Mouse (Mus musculus) ovary, adult 18-20 months (tissue): ENCODE results near the gene Adamtsl4.
A peak's percentile ranks its signal among the peaks of the same experiment; 100 is the strongest.
"Not testable (repeated sequence)": the region's sequence is repeated elsewhere in the genome, so short reads cannot be mapped to it uniquely, and the experiment has no call there.

ENCODE experiments used
- DNase-seq: peaks from one replicate; pipeline ENCODE4 v3.0.0; 2022; ENCODE audit warnings: low spot score, mixed read lengths

Adamtsl4 gene

GRCm38 (mm10) chr3:95660788-95661478 is 26.8 kb downstream of the Adamtsl4 start:
- no peak for DNase-seq

- no peak for DNase-seq
These were observed 27.8 kb downstream of the Adamtsl4 start for GRCm38 (mm10) chr3:95659948-95660347.

GRCm38 (mm10) chr3:95658868-95659712 is 28.6 kb downstream of the Adamtsl4 start:
- peak; percentile 54 for DNase-seq

- peak; percentile 92 for DNase-seq
These were observed 29.4 kb downstream of the Adamtsl4 start, which contains the start of gene Mcl1 for GRCm38 (mm10) chr3:95658236-95658867. Gene Mcl1 (plus strand): TSS chr3:95658788.

DNA sequence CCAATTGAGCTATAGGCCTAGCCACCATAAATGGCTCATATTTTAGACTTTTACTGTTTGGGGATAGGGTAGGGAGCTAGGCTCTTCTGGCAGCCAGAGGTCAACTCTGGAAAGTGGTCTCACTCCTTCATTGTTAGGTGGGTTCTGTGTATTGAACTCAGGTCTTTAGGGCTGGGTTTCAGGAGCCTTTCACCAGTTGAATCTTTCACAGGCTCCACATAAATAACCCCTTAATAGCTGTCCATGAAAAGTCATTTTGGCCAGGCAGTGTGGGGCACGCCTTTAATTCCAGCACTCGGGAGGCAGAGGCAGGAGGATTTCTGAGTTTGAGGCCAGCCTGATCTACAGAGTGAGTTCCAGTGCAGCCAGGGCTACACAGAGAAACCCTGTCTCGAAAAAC is 30.0 kb downstream of the Adamtsl4 start:
- no peak for DNase-seq

DNA sequence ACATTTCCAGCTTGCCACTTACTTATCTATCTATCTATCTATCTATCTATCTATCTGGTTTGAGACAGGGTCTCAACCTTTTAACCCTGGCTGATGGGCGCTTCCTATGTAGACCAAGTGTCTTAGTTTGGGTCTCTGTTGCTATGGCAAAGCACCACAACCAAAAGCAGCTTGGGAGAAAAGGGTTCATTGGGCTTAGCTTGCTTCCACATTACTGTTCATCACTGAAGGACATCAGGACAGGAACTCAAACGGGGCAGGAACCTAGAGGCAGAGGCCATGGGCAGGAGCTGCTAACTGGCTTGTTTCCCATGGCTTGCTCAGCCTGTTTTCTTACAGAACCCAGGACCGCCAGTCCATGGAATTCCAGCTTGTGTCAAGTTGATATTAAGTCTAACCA is 30.6 kb downstream of the Adamtsl4 start:
- DNase-seq = no peak

- DNase-seq = no peak
These were observed 32.3 kb downstream of the Adamtsl4 start for GRCm38 (mm10) chr3:95655437-95655836.

DNA sequence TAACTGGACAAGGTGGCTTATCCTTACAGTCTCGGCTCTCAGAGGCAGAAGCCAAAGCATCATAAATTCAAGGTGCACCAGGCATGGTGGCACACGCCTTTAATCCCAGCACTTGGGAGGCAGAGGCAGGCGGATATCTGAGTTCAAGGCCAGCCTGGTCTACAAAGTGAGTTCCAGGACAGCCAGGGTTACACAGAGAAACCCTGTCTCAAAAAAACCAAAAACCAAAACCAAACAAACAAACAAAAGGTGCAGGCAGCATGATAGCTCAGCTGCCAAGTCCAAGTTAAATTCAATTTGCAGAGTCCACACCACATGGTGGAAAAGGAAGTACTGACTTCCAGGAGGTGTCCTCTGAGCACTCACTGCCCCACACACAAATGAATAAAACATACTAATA is 33.3 kb downstream of the Adamtsl4 start:
- DNase-seq = not testable (repeated sequence)

DNA sequence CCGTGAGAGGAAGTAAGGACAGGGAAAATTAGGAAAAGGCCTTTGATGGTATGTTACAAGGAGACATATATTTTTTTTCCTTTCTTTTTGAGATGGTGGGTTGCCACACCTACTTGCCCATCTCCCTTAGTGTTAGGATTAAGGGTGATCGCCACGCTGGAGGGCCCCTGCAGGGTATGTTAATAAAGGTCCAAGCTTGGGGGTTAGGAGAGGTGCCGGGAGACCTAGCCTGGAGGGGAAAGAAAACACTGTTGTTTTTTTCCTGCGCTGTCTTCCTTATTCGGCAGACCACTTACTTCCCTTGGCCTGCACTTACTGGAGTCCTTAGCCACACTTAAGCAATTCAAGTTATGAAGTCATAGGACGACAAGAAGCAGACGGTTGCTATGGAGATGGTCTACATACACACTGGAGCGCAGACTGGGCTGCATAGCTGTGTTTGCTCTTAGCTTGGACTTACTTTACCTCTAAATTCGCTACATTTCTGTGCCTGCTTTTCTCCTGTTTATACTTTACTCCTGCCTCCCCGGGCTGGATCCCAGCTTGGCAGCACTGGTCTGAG is 34.2 kb downstream of the Adamtsl4 start:
- DNase-seq = no peak

- DNase-seq = no peak
These were observed 34.8 kb downstream of the Adamtsl4 start for GRCm38 (mm10) chr3:95652871-95653270.

- DNase-seq = no peak
These were observed 35.4 kb downstream of the Adamtsl4 start for GRCm38 (mm10) chr3:95652204-95652811.

DNA sequence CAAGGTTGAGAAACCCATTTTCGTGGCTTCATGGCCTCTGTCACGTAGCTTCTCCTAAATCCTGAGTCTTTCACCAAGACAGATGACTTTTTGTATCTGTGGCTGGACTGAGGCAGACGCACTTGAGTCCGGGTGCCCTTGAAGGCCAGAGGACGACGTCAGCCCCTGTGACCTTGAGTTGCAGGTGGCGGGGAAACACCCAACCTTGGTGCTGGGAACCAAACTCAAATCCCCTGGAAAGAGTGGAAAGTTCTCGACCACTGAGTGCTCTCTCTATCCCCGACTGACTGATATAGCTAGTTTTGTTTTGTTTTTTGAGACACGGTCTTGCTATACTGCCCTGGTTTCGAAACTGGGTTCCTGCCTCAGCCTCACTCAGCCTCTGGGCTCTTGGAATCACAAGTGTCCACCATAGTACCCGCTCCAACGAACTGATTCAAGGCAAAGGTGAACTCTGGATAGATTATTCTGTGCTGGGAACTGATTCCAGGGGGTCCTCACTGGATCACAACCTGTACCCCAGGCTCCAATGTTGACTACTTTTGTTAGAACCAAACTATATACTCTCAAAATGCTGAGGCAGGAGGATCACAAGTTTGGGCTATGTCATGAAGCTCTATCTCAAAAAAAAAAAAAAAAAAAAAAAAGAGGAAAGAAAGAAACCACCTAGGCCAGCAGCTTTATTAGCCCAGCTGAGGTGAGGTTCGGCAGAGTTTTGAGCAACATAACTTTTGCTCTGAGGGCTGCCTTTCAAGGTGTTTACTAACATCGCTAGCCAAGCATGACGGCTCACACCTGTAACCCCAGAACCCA is 36.1 kb downstream of the Adamtsl4 start:
- no peak for DNase-seq

- no peak for DNase-seq
These were observed 36.7 kb downstream of the Adamtsl4 start for GRCm38 (mm10) chr3:95651033-95651373.

DNA sequence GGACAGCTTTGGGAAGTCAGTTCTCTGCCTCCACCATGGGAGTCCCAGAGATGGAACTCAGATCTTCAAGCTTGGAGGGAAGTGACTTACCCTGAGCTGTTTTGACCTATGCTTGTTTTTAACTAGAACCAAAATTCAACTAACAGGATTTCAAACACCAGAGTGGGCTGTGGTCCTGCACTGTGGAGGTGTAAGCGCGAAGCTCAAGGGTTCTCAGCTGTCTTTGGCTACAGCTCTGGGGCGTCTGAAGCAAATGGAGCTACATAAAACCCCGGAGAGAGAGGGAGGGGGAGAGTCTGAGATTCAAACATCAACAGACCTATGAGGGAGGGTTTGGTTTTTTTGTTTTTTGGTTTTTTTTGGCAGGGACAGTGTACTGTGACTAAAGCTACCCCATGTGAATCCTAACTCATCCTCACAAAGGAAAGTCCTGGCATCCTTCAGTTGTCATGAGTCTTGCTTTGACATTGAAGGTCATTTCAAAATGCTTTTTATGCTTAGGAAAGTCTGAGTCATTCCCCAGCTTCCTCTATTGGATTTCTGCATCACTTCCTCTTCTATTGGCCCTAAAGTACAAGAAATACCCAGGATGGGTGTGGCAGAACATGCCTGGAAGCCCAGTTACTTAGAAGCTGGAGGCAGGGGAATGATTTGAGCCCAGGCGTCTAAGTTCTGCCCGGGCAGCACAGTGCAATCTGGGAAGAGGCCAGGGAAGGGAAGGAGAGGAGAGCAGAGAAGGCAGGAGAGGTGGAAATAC is 37.3 kb downstream of the Adamtsl4 start:
- DNase-seq = no peak

GRCm38 (mm10) chr3:95648016-95648415 is 39.7 kb downstream of the Adamtsl4 start:
- DNase-seq = no peak

DNA sequence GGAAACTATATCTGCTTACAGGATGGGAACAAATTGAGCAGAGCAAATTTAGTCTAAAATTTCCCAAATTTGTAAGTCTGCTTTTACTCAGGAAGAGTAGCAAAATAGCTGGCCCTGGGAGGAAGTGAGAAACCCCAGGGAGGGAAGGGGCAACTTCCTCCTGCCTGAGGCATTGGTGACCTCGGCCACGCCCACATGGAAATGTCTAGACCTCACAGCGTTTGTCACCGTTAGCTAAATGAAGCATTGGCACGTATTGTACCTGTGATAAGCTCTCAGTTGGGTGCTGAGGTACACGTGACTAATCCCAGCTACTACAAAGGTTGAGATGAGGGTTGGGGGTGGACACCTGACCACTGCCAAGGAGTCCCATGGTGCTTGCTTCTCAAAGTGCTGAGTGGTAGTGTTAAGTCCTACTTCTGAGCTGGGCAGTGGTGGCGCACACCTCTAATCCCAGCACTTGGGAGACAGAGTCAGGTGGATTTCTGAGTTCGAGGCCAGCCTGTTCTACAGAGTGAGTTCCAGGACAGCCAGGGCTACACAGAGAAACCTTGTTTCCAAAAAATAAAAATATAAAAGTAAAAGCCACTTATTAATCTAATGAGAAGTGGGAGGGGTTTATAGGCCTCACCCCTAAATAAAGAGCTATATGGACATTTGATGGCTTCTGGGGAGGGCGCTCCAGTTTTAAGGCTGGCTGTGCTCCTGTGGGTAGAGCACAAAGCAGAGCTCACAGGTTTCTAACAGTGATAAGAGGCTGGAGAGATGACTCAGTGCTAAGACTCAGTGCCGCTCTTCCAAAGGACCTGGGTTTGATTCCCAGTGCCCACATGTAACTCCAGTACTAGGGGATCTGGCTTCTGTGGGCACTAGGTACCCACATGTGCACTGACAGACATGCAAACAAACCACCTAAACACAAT is 42.1 kb downstream of the Adamtsl4 start:
- no peak for DNase-seq

GRCm38 (mm10) chr3:95643097-95643496 is 44.6 kb downstream of the Adamtsl4 start:
- no peak for DNase-seq

DNA sequence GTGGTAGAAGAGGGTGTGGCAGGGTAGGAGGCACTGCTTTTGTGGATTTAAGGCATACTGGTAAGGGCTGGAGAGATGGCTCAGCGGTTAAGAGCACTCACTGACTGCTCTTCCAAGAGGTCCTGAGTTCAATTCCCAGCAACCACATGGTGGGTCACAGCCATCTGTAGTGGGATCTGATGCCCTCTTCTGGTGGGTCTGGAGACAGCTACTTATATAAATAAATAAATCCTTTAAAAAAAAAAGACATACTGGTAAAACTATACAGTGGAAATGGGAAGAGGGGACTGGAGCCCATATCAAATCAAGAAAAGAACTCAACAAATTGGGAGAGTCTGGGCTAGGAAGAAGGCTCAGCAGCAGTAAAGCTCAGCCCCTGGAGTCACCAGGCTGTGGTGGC is 48.0 kb downstream of the Adamtsl4 start:
- DNase-seq = no peak

- no peak for DNase-seq
These were observed 51.6 kb downstream of the Adamtsl4 start for GRCm38 (mm10) chr3:95636072-95636471.
